Mouse (Mus musculus) cerebellum, postnatal 14 days (tissue): Measurements from ENCODE around the gene Olfr1087.
"Not testable (repeated sequence)": the region's sequence is repeated elsewhere in the genome, so short reads cannot be mapped to it uniquely, and the experiment has no call there.

ENCODE experiments used
- DNase-seq, 2 experiments: peaks; one replicate each; pipeline ENCODE4 v3.0.0; 2021; ENCODE audit warnings: mixed read lengths in 2 of 2

Gene Olfr1087

GRCm38 (mm10) chr2:86698295-86698694 is at the start of gene Olfr1087:
Gene Olfr1087, minus strand, starts transcription at chr2:86698395.
- no peak for DNase-seq

- no peak for DNase-seq
These were observed 35.4 kb upstream of the Olfr1087 start, which contains the start of gene Olfr1089 for GRCm38 (mm10) chr2:86733601-86734000. Gene Olfr1089, minus strand, starts transcription at chr2:86733701.

- DNase-seq = no peak
These were observed 18.2 kb downstream of the Olfr1087 start, which contains the start of gene Olfr1086 for GRCm38 (mm10) chr2:86679992-86680391. Gene Olfr1086, minus strand, starts transcription at chr2:86680092.

- no peak for DNase-seq
These were observed 36.3 kb downstream of the Olfr1087 start, which contains the start of gene Olfr1085 for GRCm38 (mm10) chr2:86661919-86662318. Gene Olfr1085, minus strand, starts transcription at chr2:86662019.

GRCm38 (mm10) chr2:86639625-86640024 is 58.6 kb downstream of the Olfr1087 start, which contains the start of gene Olfr1084:
Gene Olfr1084, minus strand, starts transcription at chr2:86639725.
- not testable (repeated sequence) for DNase-seq
